Mouse (Mus musculus) MEL (cell line): ENCODE measurements around the gene Gm9507.

ENCODE experiments used
- CTCF ChIP-seq, 3 experiments: IDR thresholded peaks in 2 of 3; conservative IDR thresholded peaks in 1 of 3; 2 replicates each; pipeline ENCODE4 v1.5.1; 2011 to 2012; ENCODE audit warnings: low read length in 3 of 3, low read depth in 2 of 3, mild to moderate bottlenecking in 2 of 3, improper control_type of control experiment in 1 of 3, inconsistent platforms in 1 of 3, mixed read lengths in 1 of 3, moderate library complexity in 1 of 3; ENCODE audit not compliant: control insufficient read depth in 1 of 3, insufficient read depth in 1 of 3, poor library complexity in 1 of 3, severe bottlenecking in 1 of 3
- EP300 ChIP-seq, 2 experiments: IDR thresholded peaks; 2 replicates each; pipeline ENCODE4 v1.6.1; 2011; ENCODE audit warnings: improper control_type of control experiment in 2 of 2, low read length in 2 of 2, low read depth in 1 of 2, mild to moderate bottlenecking in 1 of 2
- ETS1 ChIP-seq: IDR thresholded peaks from 2 replicates; pipeline ENCODE4 v1.6.1; 2012; ENCODE audit warnings: low read depth, mild to moderate bottlenecking, inconsistent platforms, low read length, improper control_type of control experiment, moderate library complexity
- RAD21 ChIP-seq: IDR thresholded peaks from 2 replicates; pipeline ENCODE4 v1.6.1; 2011; ENCODE audit warnings: mild to moderate bottlenecking, low read depth, low read length, improper control_type of control experiment
- USF2 ChIP-seq, 2 experiments: IDR thresholded peaks; 2 replicates each; pipeline ENCODE4 v1.6.1; 2011 to 2012; ENCODE audit warnings: improper control_type of control experiment in 2 of 2, low read length in 2 of 2, borderline replicate concordance in 1 of 2, inconsistent platforms in 1 of 2, low read depth in 1 of 2, mild to moderate bottlenecking in 1 of 2; ENCODE audit not compliant: insufficient read depth in 1 of 2

DNA sequence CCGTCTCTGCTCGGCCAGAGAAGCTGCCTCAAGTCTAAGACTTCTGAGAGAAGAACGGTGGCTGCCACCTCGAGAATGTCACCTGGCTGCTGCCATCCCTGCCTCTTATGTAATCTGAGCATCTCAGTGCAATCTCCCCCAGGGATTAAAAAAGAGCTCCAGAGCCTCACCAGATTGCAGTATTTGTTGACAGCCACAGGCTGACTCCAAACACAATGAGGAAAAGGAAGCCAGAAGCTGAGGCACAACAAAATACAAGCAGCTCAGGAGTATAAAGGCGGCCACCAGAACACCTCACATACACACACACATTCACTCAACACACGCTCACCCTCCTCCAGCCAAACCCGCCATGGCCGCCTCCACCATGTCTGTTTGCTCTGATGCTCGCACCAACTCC is 24.0 kb upstream of the Gm9507 start, which contains the start of gene Krtap10-10:
- no peak for TF ChIP-seq USF2 (IDR thresholded peaks at IDR 0.05; ENCODE audit: borderline replicate concordance in 1 of 2, insufficient read depth in 1 of 2, low read depth in 1 of 2, low read length in 2 of 2)
- TF ChIP-seq EP300 (IDR thresholded peaks at IDR 0.05; ENCODE audit: low read depth in 1 of 2, low read length in 2 of 2), result no peak
- no peak for TF ChIP-seq RAD21
- TF ChIP-seq CTCF (IDR thresholded peaks at IDR 0.05 in 2 of 3, conservative IDR thresholded peaks at IDR 0.05 in 1 of 3; ENCODE audit: control insufficient read depth in 1 of 3, insufficient read depth in 1 of 3, low read depth in 2 of 3, low read length in 3 of 3, poor library complexity in 1 of 3, severe bottlenecking in 1 of 3), result no peak
- no peak for TF ChIP-seq ETS1
